Mouse (Mus musculus) hindbrain, embryonic 13.5 days (tissue): ENCODE data around the gene Gm17617. TPM values are rescaled to one million over a fixed set of nuclear protein-coding genes. Genes with fewer than 3 reads are reported as not detected.
A peak's percentile ranks its signal among the peaks of the same experiment; 100 is the strongest.

Experiments used
- ATAC-seq: fragments of 200-750 bp; cut with Nextera tagmentation; 2 replicates; pipeline ENCODE4 v1.8.0; 2017; ENCODE audit warnings: moderate TSS enrichment; ENCODE audit not compliant: low FRiP score
- H3K27ac ChIP-seq: fragments of 300-500 bp; sonication (generic); 2 replicates; pipeline ENCODE4 v1.5.1; 2015; ENCODE audit warnings: inconsistent platforms, mild to moderate bottlenecking, moderate library complexity
- H3K27me3 ChIP-seq: fragments of 300-500 bp; sonication (generic); 2 replicates; pipeline ENCODE4 v1.6.1; 2015; ENCODE audit warnings: mild to moderate bottlenecking, inconsistent platforms
- H3K36me3 ChIP-seq: fragments of 300-500 bp; sonication (generic); 2 replicates; pipeline ENCODE4 v1.6.1; 2015; ENCODE audit warnings: mild to moderate bottlenecking, inconsistent platforms
- H3K4me1 ChIP-seq: fragments of 300-500 bp; sonication (generic); replicated peaks from 2 replicates; pipeline ENCODE4 v1.6.1; 2015; ENCODE audit warnings: inconsistent platforms
- H3K4me2 ChIP-seq: fragments of 300-500 bp; sonication (generic); 2 replicates; pipeline ENCODE4 v1.6.1; 2015; ENCODE audit warnings: inconsistent platforms, mild to moderate bottlenecking, moderate library complexity
- H3K4me3 ChIP-seq: fragments of 300-500 bp; sonication (generic); 2 replicates; pipeline ENCODE4 v1.5.1; 2015; ENCODE audit warnings: mild to moderate bottlenecking, inconsistent platforms
- H3K9ac ChIP-seq: fragments of 300-500 bp; sonication (generic); 2 replicates; pipeline ENCODE4 v1.6.1; 2015; ENCODE audit warnings: mild to moderate bottlenecking, inconsistent platforms
- H3K9me3 ChIP-seq: fragments of 300-500 bp; sonication (generic); 2 replicates; pipeline ENCODE4 v1.6.1; 2016; ENCODE audit warnings: inconsistent platforms
- WGBS: fragments of 180-500 bp; shearing (Covaris S2); methylation state at CpG from one replicate; pipeline ENCODE4 v1.1.7; 2015; 5-methylcytosine and 5-hydroxymethylcytosine counted together
- polyA plus RNA-seq: library from polyadenylated mRNA; unstranded; fragments of >200 nt; fragmentation: Nextera tagmentation; extraction: Ambion mirVana; gene quantifications from 2 replicates; pipeline ENCODE4 v1.2.1, GENCODE M21; 2015

The Gm17617 gene
- polyA plus RNA-seq, 1 experiment from 2014 or later: not detected

- 91% methylated on average over 5 of the region's 5 CpGs for WGBS
- Histone ChIP-seq H3K4me2 (no peak overlapping the region), H3K27me3 (0 out of 2 replicates have a peak, but pooled peaks cover 3% of the 10 kb centered on the region), H3K4me3 (no peak overlapping the region), H3K9me3 (no peaks in the 10 kb centered on the region), H3K36me3 (no peaks in the 10 kb centered on the region), H3K27ac (peak overlapping the region; percentile 67), H3K4me1 (peaks cover 37% of the 10 kb centered on the region), H3K9ac (peak overlapping the region; percentile 55; the same call in 1 of the 2 replicates)
- no peak for ATAC-seq
These were observed 34.9 kb upstream of the Gm17617 start for GRCm38 (mm10) chr13:55168255-55168654.

GRCm38 (mm10) chr13:55167798-55168197 is 34.5 kb upstream of the Gm17617 start:
- Histone ChIP-seq H3K4me1 (peaks cover 37% of the 10 kb centered on the region), H3K27me3 (0 out of 2 replicates have a peak, but pooled peaks cover 3% of the 10 kb centered on the region), H3K9me3 (no peaks in the 10 kb centered on the region), H3K9ac (no peak overlapping the region), H3K27ac (no peak overlapping the region), H3K4me3 (no peak overlapping the region), H3K4me2 (no peak overlapping the region), H3K36me3 (no peaks in the 10 kb centered on the region)
- no peak for ATAC-seq
- WGBS: 80% methylated on average over 11 of the region's 11 CpGs

- Histone ChIP-seq H3K27ac (no peak overlapping the region), H3K4me3 (no peak overlapping the region), H3K27me3 (0 out of 2 replicates have a peak, but pooled peaks cover 3% of the 10 kb centered on the region), H3K9me3 (no peaks in the 10 kb centered on the region), H3K4me1 (peaks cover 29% of the 10 kb centered on the region), H3K4me2 (no peak overlapping the region), H3K9ac (no peak overlapping the region), H3K36me3 (no peaks in the 10 kb centered on the region)
- ATAC-seq: no peak
- WGBS: 90% methylated on average over 32 of the region's 32 CpGs
These were observed 33.7 kb upstream of the Gm17617 start for GRCm38 (mm10) chr13:55166806-55167725.

GRCm38 (mm10) chr13:55165831-55166339 is 32.5 kb upstream of the Gm17617 start:
- H3K9ac ChIP-seq: no peak overlapping the region
- H3K4me2 ChIP-seq: no peak overlapping the region
- H3K36me3 ChIP-seq: no peaks in the 10 kb centered on the region
- no peak for ATAC-seq
- peaks cover 18% of the 10 kb centered on the region for H3K4me1 ChIP-seq
- no peaks in the 10 kb centered on the region for H3K9me3 ChIP-seq
- H3K27ac ChIP-seq: no peak overlapping the region
- H3K27me3 ChIP-seq: 0 out of 2 replicates have a peak, but pooled peaks cover 3% of the 10 kb centered on the region
- 92% methylated on average over 16 of the region's 16 CpGs for WGBS
- no peak overlapping the region for H3K4me3 ChIP-seq

- H3K27ac ChIP-seq: no peak overlapping the region
- H3K4me1 ChIP-seq: peaks cover 6% of the 10 kb centered on the region
- 60% methylated on average over 5 of the region's 5 CpGs for WGBS
- H3K36me3 ChIP-seq: no peaks in the 10 kb centered on the region
- no peak for ATAC-seq
- no peak overlapping the region for H3K9ac ChIP-seq
- no peak overlapping the region for H3K4me2 ChIP-seq
- 0 out of 2 replicates have a peak, but pooled peaks cover 3% of the 10 kb centered on the region for H3K27me3 ChIP-seq
- H3K9me3 ChIP-seq: no peaks in the 10 kb centered on the region
- no peak overlapping the region for H3K4me3 ChIP-seq
These were observed 30.2 kb upstream of the Gm17617 start for GRCm38 (mm10) chr13:55163553-55163952.

- Histone ChIP-seq H3K9me3 (no peaks in the 10 kb centered on the region), H3K27me3 (0 out of 2 replicates have a peak, but pooled peaks cover 3% of the 10 kb centered on the region), H3K4me3 (no peak overlapping the region), H3K4me1 (no peaks in the 10 kb centered on the region), H3K4me2 (no peak overlapping the region), H3K9ac (no peak overlapping the region), H3K27ac (no peak overlapping the region), H3K36me3 (no peaks in the 10 kb centered on the region)
- ATAC-seq: no peak
- 69% methylated on average over 7 of the region's 7 CpGs for WGBS
These were observed 29.0 kb upstream of the Gm17617 start for GRCm38 (mm10) chr13:55162365-55162764.

- no peak overlapping the region for H3K4me3 ChIP-seq
- ATAC-seq: no peak
- no peak overlapping the region for H3K27ac ChIP-seq
- 90% methylated on average over 5 of the region's 5 CpGs for WGBS
- H3K27me3 ChIP-seq: peaks cover 49% of the 10 kb centered on the region
- H3K4me1 ChIP-seq: peaks cover 12% of the 10 kb centered on the region
- H3K9ac ChIP-seq: no peak overlapping the region
- no peaks in the 10 kb centered on the region for H3K36me3 ChIP-seq
- no peaks in the 10 kb centered on the region for H3K9me3 ChIP-seq
- no peak overlapping the region for H3K4me2 ChIP-seq
These were observed 20.6 kb upstream of the Gm17617 start for GRCm38 (mm10) chr13:55153951-55154350.

GRCm38 (mm10) chr13:55152621-55153415 is 19.5 kb upstream of the Gm17617 start, which contains the start of gene Fgfr4:
Fgfr4 (plus strand) TSS chr13:55152640.
- WGBS: 2% methylated on average over 65 of the region's 68 CpGs
- H3K4me3 ChIP-seq: peak within 1 kb of the TSS; percentile 53
- peak within 1 kb of the TSS; percentile 96 for H3K4me2 ChIP-seq
- no peak within 1 kb of the TSS for H3K27ac ChIP-seq
- ATAC-seq: peak; percentile 39; the same call in 1 of the 2 replicates
- H3K9me3 ChIP-seq: no peaks in the 10 kb centered on the region
- H3K36me3 ChIP-seq: no peaks in the 10 kb centered on the region
- peaks cover 12% of the 10 kb centered on the region for H3K4me1 ChIP-seq
- H3K9ac ChIP-seq: peak within 1 kb of the TSS; percentile 75
- peaks cover 49% of the 10 kb centered on the region for H3K27me3 ChIP-seq

- H3K9ac ChIP-seq: no peak overlapping the region
- no peak for ATAC-seq
- WGBS: 67% methylated on average over 2 of the region's 2 CpGs
These were observed 6.9 kb upstream of the Gm17617 start for GRCm38 (mm10) chr13:55140271-55140670.

GRCm38 (mm10) chr13:55135382-55135781 is 2.0 kb upstream of the Gm17617 start:
- 9% methylated on average over 5 of the region's 5 CpGs for WGBS
- H3K9me3 ChIP-seq: no peaks in the 10 kb centered on the region
- no peaks in the 10 kb centered on the region for H3K4me1 ChIP-seq
- H3K36me3 ChIP-seq: peaks cover 37% of the 10 kb centered on the region
- no peaks in the 10 kb centered on the region for H3K27me3 ChIP-seq
- H3K27ac ChIP-seq: no peak overlapping the region
- H3K4me2 ChIP-seq: no peak overlapping the region
- no peak overlapping the region for H3K4me3 ChIP-seq
- no peak overlapping the region for H3K9ac ChIP-seq
- no peak for ATAC-seq

More at GRCm38 (mm10) chr13:55140271-55140670, 6.9 kb upstream of the Gm17617 start:
- Histone ChIP-seq H3K36me3 (no peaks in the 10 kb centered on the region), H3K4me3 (no peak overlapping the region), H3K27ac (no peak overlapping the region), H3K4me1 (no peaks in the 10 kb centered on the region), H3K27me3 (no peaks in the 10 kb centered on the region), H3K4me2 (no peak overlapping the region), H3K9me3 (no peaks in the 10 kb centered on the region)

GRCm38 (mm10) chr13:55124903-55125302 is 8.4 kb downstream of the Gm17617 start:
- H3K27ac ChIP-seq: no peak overlapping the region
- no peaks in the 10 kb centered on the region for H3K9me3 ChIP-seq
- WGBS: 91% methylated on average over 6 of the region's 6 CpGs
- H3K4me3 ChIP-seq: no peak overlapping the region
- peaks cover 67% of the 10 kb centered on the region for H3K36me3 ChIP-seq
- H3K4me1 ChIP-seq: no peaks in the 10 kb centered on the region
- no peak for ATAC-seq
- H3K4me2 ChIP-seq: no peak overlapping the region
- no peaks in the 10 kb centered on the region for H3K27me3 ChIP-seq
- no peak overlapping the region for H3K9ac ChIP-seq

GRCm38 (mm10) chr13:55114375-55114774 is 19.0 kb downstream of the Gm17617 start:
- WGBS: 87% methylated on average over 6 of the region's 6 CpGs
- Histone ChIP-seq H3K9me3 (no peaks in the 10 kb centered on the region), H3K9ac (no peak overlapping the region), H3K4me3 (no peak overlapping the region), H3K36me3 (peaks cover 70% of the 10 kb centered on the region), H3K27me3 (no peaks in the 10 kb centered on the region), H3K27ac (no peak overlapping the region), H3K4me1 (no peaks in the 10 kb centered on the region), H3K4me2 (no peak overlapping the region)
- no peak for ATAC-seq
